Mouse (Mus musculus) brain, embryonic 14.5 days (tissue): ENCODE measurements around the gene Krtap4-13.
"Not testable (repeated sequence)": the region's sequence is repeated elsewhere in the genome, so short reads cannot be mapped to it uniquely, and the experiment has no call there.

Source experiments
- CTCF ChIP-seq: fragments of 200-500 bp; IDR thresholded peaks from 2 replicates; pipeline ENCODE4 v1.5.1; 2012; ENCODE audit warnings: inconsistent platforms, mild to moderate bottlenecking, moderate library complexity, borderline replicate concordance; ENCODE audit not compliant: insufficient read depth, insufficient read length; ENCODE audit errors: extremely low read depth
- POLR2A ChIP-seq: fragments of 200-500 bp; IDR thresholded peaks from 2 replicates; pipeline ENCODE4 v1.6.1; 2012; ENCODE audit warnings: mild to moderate bottlenecking, inconsistent platforms, borderline replicate concordance; ENCODE audit not compliant: poor library complexity, insufficient read depth, insufficient read length, severe bottlenecking; ENCODE audit errors: extremely low read depth

DNA sequence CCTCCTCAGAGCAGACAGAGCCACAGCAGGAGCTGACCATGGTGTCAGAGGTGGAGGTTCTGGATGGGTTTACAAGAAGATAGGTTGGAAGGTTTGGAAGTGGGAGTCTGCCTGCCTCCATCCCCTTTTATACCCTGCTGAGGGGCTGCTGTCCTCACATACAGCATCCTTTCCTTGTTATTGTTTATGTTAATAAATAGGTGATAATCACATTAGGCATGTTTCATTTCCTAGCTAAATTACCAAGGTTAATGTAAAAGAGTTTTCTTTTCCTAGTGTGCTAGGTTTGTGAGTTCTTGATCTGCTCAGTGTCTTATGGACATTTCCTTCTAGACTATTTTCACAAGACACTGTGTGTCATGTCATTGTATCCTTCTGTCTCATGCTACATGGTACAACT, at the start of gene Krtap4-13:
- TF ChIP-seq POLR2A, CTCF: not testable (repeated sequence)
